Mouse (Mus musculus) stomach, embryonic 16.5 days (tissue): Measurements from ENCODE around the gene Ptma. TPM values are rescaled to one million over a fixed set of nuclear protein-coding genes. Genes with fewer than 3 reads are reported as not detected.
"Not testable (repeated sequence)": the region's sequence is repeated elsewhere in the genome, so short reads cannot be mapped to it uniquely, and the experiment has no call there.

Experiments
- ATAC-seq: fragments of 200-750 bp; cut with Nextera tagmentation; 2 replicates; pipeline ENCODE4 v1.8.0; 2017; ENCODE audit warnings: moderate number of reproducible peaks, moderate TSS enrichment; ENCODE audit not compliant: insufficient read depth, low FRiP score
- H3K27ac ChIP-seq: fragments of 300-500 bp; sonication (generic); 2 replicates; pipeline ENCODE4 v1.5.1; 2014; ENCODE audit warnings: low read length
- H3K27me3 ChIP-seq: fragments of 300-500 bp; sonication (generic); 2 replicates; pipeline ENCODE4 v1.6.1; 2014; ENCODE audit warnings: low read length, control low read depth, mixed read lengths; ENCODE audit not compliant: control insufficient read depth, insufficient read depth
- H3K36me3 ChIP-seq: fragments of 300-500 bp; sonication (generic); 2 replicates; pipeline ENCODE4 v1.6.1; 2014; ENCODE audit warnings: low read length; ENCODE audit not compliant: control insufficient read depth, insufficient read depth
- H3K4me1 ChIP-seq: fragments of 300-500 bp; sonication (generic); 2 replicates; pipeline ENCODE4 v1.6.1; 2014; ENCODE audit warnings: low read length, control low read depth, mixed read lengths; ENCODE audit not compliant: control insufficient read depth, insufficient read depth
- H3K4me2 ChIP-seq: fragments of 300-500 bp; sonication (generic); 2 replicates; pipeline ENCODE4 v1.6.1; 2014; ENCODE audit warnings: low read depth, low read length, mixed read lengths
- H3K4me3 ChIP-seq: fragments of 300-500 bp; sonication (generic); replicated peaks from 2 replicates; pipeline ENCODE4 v1.5.1; 2014; ENCODE audit warnings: mild to moderate bottlenecking, low read length
- H3K9ac ChIP-seq: fragments of 300-500 bp; sonication (generic); 2 replicates; pipeline ENCODE4 v1.6.1; 2014; ENCODE audit warnings: low read length
- H3K9me3 ChIP-seq: fragments of 300-500 bp; sonication (generic); replicated peaks from 2 replicates; pipeline ENCODE4 v1.6.1; 2016; ENCODE audit warnings: low read length, control low read depth; ENCODE audit not compliant: control insufficient read depth
- WGBS: fragments of 180-500 bp; shearing (Covaris S2); extraction: QIAGEN DNeasy Blood & Tissue Kit; methylation state at CpG from one replicate; pipeline ENCODE4 v1.1.7; 2014; 5-methylcytosine and 5-hydroxymethylcytosine counted together
- polyA plus RNA-seq: library from polyadenylated mRNA; unstranded; fragments of >200 nt; fragmentation: Nextera tagmentation; extraction: Ambion mirVana; gene quantifications from 2 replicates; pipeline ENCODE4 v1.2.1, GENCODE M21; 2015

The Ptma gene
- polyA plus RNA-seq, 1 experiment from 2014 or later: 2,170 TPM

DNA sequence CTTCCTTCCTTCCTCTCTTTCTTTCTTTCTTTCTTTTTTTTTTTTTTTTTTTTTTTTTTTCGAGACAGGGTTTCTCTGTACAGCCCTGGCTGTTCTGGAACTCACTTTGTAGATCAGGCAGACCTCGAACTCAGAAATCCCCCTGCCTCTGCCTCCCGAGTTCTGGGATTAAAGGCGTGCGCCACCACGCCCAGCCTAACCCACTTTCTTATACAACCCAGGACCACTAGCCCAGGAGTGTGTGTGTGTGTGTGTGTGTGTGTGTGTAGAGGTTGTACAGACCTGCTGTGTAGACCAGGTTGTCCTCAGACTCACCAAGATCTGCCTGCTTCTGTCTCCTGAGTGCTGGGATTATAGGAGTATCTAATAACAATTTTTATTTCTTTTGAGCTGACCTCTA lies 40.7 kb upstream of the Ptma start:
- H3K36me3 ChIP-seq, H3K27ac ChIP-seq, H3K9ac ChIP-seq, H3K4me2 ChIP-seq, H3K4me3 ChIP-seq, H3K27me3 ChIP-seq, ATAC-seq, H3K9me3 ChIP-seq: not testable (repeated sequence)
- H3K4me1 ChIP-seq: peaks cover 17% of the 10 kb centered on the region
- WGBS: 95% methylated on average over 6 of the region's 6 CpGs

DNA sequence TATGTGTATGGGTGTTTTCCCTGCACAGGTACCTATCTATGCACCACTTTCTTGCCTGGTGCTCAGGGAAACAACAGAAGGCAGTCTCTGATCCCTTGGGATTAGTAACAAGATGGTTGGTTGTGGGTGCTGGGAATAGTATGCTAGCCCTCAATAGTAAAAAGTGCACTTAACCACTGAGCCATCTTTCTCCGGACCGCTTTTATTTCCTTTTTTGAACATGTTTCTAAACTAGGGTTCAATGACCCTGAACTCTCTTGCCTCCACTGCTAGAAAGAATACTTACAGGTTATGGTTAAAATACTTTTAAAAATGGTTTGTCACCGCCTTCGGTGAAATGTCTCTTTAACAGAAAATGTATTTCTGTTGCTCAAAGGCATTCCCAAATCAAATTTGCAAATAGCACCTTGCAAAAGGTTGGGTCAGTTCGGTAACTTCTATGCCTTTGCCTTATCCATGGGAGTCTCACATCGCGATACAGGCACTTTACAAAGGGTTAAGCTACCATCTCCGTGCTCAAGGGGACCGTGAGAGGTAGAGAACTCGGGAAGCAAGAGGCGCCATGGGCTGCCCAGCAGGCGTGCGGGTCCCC lies 39.7 kb upstream of the Ptma start:
- no peak for ATAC-seq
- no peaks in the 10 kb centered on the region for H3K36me3 ChIP-seq
- H3K9me3 ChIP-seq: no peaks in the 10 kb centered on the region
- H3K4me2 ChIP-seq: peak overlapping the region; percentile 81
- peak overlapping the region; percentile 93 for H3K27ac ChIP-seq
- WGBS: 5% methylated on average over 13 of the region's 13 CpGs
- H3K9ac ChIP-seq: peak overlapping the region; percentile 78
- peak overlapping the region; percentile 70 for H3K4me3 ChIP-seq
- H3K4me1 ChIP-seq: peaks cover 23% of the 10 kb centered on the region
- H3K27me3 ChIP-seq: no peaks in the 10 kb centered on the region

DNA sequence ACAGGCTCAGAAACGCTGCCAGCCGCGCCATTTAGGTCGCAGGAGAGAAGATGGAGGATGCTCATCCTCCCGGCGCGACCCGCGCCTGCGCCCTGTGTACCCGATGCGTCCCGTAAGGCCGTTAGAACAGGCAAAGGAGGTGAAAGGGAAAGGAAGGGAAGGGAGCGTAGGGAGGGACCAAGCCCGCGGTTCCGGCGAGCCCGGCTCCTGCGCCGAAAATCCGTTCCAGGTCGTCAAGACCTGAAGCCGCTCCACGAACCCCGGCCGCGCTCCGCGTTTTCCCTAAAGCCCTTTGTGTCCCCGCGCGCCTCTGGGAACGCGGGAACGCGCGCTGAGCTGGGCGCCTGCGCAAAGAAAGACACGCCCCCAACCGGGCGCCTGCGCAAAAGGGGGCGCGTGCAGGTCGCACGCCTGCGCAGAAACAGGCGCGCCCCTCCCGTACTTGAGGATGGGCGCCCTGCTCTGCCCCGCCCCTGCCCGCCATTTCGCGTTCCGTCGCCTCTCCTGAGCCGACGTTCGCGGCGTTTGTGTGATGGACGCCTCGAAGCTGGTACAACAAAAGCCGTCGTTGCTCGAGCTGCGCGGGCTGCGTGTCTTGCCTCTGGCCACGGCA lies 39.1 kb upstream of the Ptma start:
- Histone ChIP-seq H3K4me1 (peaks cover 29% of the 10 kb centered on the region), H3K4me2 (peak overlapping the region; percentile 81), H3K9ac (peak overlapping the region; percentile 86), H3K27me3 (no peaks in the 10 kb centered on the region), H3K4me3 (peak overlapping the region; percentile 70), H3K27ac (peak overlapping the region; percentile 97), H3K36me3 (no peaks in the 10 kb centered on the region), H3K9me3 (no peaks in the 10 kb centered on the region)
- ATAC-seq: peak; percentile 95
- WGBS: under 1% methylated on average over 74 of the region's 74 CpGs

DNA sequence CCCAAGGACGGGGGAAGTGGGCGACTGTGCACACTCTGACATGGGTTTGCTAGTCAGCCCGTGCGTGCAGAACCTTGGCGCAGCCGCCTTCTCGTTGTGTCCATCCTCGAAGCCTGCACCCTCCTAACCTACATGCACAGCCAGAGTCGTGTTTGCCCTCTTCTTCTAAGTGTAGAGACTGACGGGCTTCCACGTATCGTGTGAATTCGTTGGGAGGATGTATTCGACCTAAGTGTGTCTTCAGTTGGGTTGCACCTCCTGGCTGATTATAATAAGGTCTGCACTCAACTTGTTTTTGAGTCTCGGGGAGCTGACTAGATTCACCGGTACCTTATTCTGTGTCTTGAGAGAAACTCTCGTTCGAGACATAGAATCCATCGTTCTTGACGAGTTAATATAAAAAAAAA lies 38.6 kb upstream of the Ptma start:
- ATAC-seq: no peak; the same call in 1 of the 2 replicates
- Histone ChIP-seq H3K27me3 (no peaks in the 10 kb centered on the region), H3K4me3 (peak overlapping the region; percentile 70), H3K27ac (peak overlapping the region; percentile 97), H3K9ac (peak overlapping the region; percentile 86), H3K9me3 (no peaks in the 10 kb centered on the region), H3K4me1 (peaks cover 32% of the 10 kb centered on the region), H3K4me2 (peak overlapping the region; percentile 81), H3K36me3 (no peaks in the 10 kb centered on the region)
- WGBS: 6% methylated on average over 20 of the region's 20 CpGs

DNA sequence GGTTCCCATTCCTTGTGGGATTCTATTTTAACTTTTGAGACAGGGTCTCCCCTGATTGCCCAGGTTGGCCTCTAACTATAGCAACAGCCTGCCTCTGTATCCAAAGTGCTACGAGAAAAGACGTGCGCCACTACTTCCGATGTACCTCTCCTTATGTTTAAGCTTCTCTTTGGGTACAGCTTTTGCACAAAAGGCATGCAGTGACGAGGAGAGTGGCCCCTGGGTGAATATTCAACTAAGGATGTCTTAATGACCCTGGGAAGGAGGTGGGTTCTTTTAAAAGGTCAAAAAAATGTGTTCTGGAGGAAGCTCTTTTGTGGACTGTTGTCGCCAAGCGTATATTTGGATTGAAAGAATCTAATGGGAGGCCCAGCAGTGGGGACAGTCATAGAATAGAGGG lies 38.2 kb upstream of the Ptma start:
- peak overlapping the region; percentile 86 for H3K9ac ChIP-seq
- no peaks in the 10 kb centered on the region for H3K36me3 ChIP-seq
- H3K27ac ChIP-seq: peak overlapping the region; percentile 97
- peak overlapping the region; percentile 70 for H3K4me3 ChIP-seq
- ATAC-seq: no peak
- 38% methylated on average over 7 of the region's 7 CpGs for WGBS
- H3K9me3 ChIP-seq: no peaks in the 10 kb centered on the region
- H3K4me1 ChIP-seq: peaks cover 32% of the 10 kb centered on the region
- no peaks in the 10 kb centered on the region for H3K27me3 ChIP-seq
- peak overlapping the region; percentile 81 for H3K4me2 ChIP-seq

DNA sequence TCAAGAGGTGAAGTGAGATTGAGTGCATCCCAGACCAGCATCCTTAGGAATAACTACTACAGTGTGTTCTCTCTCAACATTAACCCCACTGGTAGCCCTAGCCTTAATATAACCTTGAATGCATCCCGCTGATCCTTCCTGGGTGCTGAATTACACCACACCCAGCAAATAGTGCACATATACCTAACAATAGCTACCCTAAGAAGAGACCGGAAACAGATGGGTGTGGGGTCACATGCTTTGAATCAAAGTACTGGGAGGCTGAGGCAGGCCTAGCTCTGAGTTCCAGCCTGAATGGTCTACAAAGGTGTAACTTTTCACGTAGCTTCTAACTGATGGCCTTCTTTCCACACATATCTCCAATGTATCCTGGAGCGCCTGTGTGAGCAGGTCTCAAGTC lies 37.8 kb upstream of the Ptma start:
- Histone ChIP-seq H3K27ac (peak overlapping the region; percentile 97), H3K9ac (peak overlapping the region; percentile 86), H3K4me3 (peak overlapping the region; percentile 70), H3K4me2 (peak overlapping the region; percentile 81), H3K36me3 (no peaks in the 10 kb centered on the region), H3K9me3 (no peaks in the 10 kb centered on the region), H3K4me1 (peaks cover 32% of the 10 kb centered on the region), H3K27me3 (no peaks in the 10 kb centered on the region)
- 89% methylated on average over 4 of the region's 4 CpGs for WGBS
- no peak for ATAC-seq

DNA sequence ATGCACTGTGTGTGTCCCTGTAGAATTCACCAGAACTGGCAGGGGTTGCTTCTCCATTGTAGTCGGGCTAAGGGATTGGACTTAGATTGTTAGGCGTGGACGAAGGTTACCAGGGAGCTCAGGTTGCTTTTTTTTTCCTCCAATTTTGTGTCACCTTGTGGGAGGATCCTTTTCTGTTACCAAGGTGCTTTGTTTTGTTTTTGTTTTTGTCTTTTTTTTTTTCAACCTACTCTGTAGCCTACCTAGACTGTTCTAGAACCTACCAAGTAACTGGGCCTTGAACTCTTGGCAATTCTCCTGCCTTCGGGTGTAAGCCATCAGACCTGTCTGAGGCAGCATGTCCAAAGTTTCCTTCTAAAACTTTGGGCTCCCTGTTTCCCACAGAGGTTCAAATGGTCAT lies 36.6 kb upstream of the Ptma start:
- Histone ChIP-seq H3K9me3 (no peaks in the 10 kb centered on the region), H3K27ac (peak overlapping the region; percentile 98), H3K4me1 (peaks cover 32% of the 10 kb centered on the region), H3K9ac (no peak overlapping the region), H3K4me2 (no peak overlapping the region), H3K36me3 (no peaks in the 10 kb centered on the region), H3K4me3 (no peak overlapping the region), H3K27me3 (no peaks in the 10 kb centered on the region)
- no peak for ATAC-seq
- WGBS: 93% methylated on average over 4 of the region's 4 CpGs

DNA sequence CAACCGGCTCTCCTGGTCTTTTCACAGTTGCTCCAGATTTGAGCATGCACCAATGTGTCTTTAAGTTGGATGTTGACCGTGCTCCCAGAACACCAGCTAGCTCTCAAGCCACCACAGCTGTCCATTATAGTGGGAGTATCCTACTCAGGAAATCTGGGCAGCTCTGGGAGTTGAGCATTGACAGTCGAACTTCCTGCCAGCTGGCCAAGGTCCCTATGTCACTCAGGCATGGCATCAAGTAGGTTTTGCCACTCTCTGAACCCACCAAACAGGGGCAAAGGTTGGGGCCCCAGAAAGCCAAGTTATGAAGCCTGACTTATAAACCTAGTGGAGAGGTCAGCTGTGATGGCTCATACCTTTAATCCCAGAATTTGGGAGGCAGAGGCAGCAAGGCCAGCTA lies 35.8 kb upstream of the Ptma start:
- Histone ChIP-seq H3K4me1 (peaks cover 32% of the 10 kb centered on the region), H3K4me2 (no peak overlapping the region), H3K36me3 (no peaks in the 10 kb centered on the region), H3K27me3 (no peaks in the 10 kb centered on the region), H3K9me3 (no peaks in the 10 kb centered on the region), H3K4me3 (no peak overlapping the region), H3K9ac (no peak overlapping the region; the same call in 1 of the 2 replicates), H3K27ac (peak overlapping the region; percentile 98)
- no peak for ATAC-seq
- WGBS: 67% methylated on average over 3 of the region's 3 CpGs

DNA sequence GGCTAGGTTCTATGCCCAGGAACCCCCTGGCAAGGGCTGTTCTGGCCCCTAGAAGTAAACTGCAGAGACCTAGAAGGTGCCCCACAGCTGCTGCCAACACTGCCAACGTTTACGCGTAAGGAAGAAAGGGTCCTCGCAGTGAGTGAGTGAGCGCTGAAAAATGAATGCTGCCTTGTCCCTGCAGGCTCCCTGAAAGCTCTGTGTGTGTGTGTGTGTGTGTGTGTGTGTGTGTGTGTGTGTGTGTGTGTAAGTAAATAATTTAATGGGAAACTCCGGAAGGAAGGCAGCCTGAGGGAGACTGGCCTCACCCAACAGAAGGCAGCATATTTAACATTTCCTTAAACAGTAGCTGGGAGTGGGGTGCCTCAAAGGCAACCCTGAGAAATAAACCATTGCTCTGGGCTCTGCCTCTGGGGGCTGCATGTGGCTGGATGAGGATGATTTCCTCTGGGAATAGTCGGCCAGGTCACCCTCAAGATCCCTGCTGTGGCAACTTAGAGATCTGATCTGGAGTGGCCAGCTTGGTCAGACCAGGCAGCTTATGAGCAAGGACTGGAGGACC lies 34.9 kb upstream of the Ptma start:
- Histone ChIP-seq H3K27me3 (no peaks in the 10 kb centered on the region), H3K4me3 (no peak overlapping the region), H3K4me2 (peak overlapping the region; percentile 29; the same call in 1 of the 2 replicates), H3K27ac (peak overlapping the region; percentile 98), H3K36me3 (no peaks in the 10 kb centered on the region), H3K9me3 (no peaks in the 10 kb centered on the region), H3K9ac (peak overlapping the region; percentile 66), H3K4me1 (peaks cover 32% of the 10 kb centered on the region)
- no peak for ATAC-seq
- whole genome bisulfite sequencing: 27% methylated on average over 7 of the region's 7 CpGs
